Comparison of ENCODE assay signal across 14 mouse cellular contexts in the genomic region with DNA sequence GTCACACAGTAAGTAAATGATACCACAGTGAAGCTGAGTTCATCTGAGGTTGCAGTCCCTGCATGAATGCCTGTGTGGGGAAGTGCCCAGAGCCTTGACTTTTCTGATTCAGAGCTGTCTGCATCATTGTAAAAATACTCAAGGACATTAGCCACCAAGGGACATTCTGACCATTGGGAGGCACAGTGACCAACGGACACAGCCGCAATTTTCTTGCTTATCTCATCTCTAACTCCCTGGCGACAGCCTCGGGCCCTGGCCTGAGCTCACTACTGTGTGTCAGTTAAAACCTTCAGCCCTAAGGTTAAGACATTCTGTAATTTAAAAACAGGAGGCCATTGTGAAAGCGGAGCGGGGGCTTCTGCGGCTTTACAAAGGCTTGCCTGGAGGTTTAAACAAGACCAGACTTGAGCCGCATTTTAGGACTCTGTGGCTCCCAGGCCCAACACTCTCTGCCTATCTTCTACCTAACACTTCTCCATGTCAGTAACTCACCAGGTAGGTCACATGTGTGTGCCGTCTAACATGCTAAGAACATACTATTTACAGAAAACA. TPM values are rescaled to one million over a fixed set of nuclear protein-coding genes. Genes with fewer than 3 reads are reported as not detected.
A peak's percentile ranks its signal among the peaks of the same experiment; 100 is the strongest.
DNase-seq lines count a peak whose midpoint lies in the region; ATAC-seq lines count a peak whose summit lies in the region.
"Had no signal": no experiment of that assay in that cellular context is flagged by ENCODE, and none has a peak within 500 bp of the region (broad histone marks: within the 10 kb centered on the region; RNA-seq: fewer than 3 reads in every experiment).

No protein-coding gene starts in this region.

- H3K36me3 ChIP-seq in forebrain, embryonic 12.5 days (replicated peaks): no peaks in the 10 kb centered on the region
- H3K36me3 ChIP-seq in forebrain, embryonic 13.5 days (ENCODE audit: poor library complexity, severe bottlenecking): no peaks in the 10 kb centered on the region
- H3K36me3 ChIP-seq in embryonic facial prominence, embryonic 13.5 days: no peaks in the 10 kb centered on the region

- H3K9me3 ChIP-seq in forebrain, embryonic 12.5 days: 0 out of 2 replicates have a peak, but pooled peaks cover 3% of the 10 kb centered on the region
- H3K9me3 ChIP-seq in forebrain, embryonic 13.5 days (replicated peaks): 0 out of 2 replicates have a peak, but pooled peaks cover 2% of the 10 kb centered on the region
- H3K9me3 ChIP-seq in embryonic facial prominence, embryonic 13.5 days: peaks cover 5% of the 10 kb centered on the region; the same call in 1 of the 2 replicates

- no peak for ATAC-seq in forebrain, embryonic 12.5 days (ENCODE audit: low FRiP score)
- no peak for ATAC-seq in forebrain, embryonic 13.5 days
- ATAC-seq in embryonic facial prominence, embryonic 13.5 days (ENCODE audit: insufficient number of reproducible peaks, insufficient read depth, low FRiP score, low TSS enrichment, low read depth): no peak
- ATAC-seq: lung, postnatal 0 days had no signal

- H3K4me2 ChIP-seq in forebrain, embryonic 12.5 days: no peak overlapping the region
- H3K4me2 ChIP-seq in forebrain, embryonic 13.5 days: no peak overlapping the region
- peak overlapping the region; percentile 11; the same call in 1 of the 2 replicates for H3K4me2 ChIP-seq in embryonic facial prominence, embryonic 13.5 days
- H3K4me2 ChIP-seq: liver, embryonic 11.5 days had no signal

- 0 out of 2 replicates have a peak, but pooled peaks cover 3% of the 10 kb centered on the region for H3K4me1 ChIP-seq in forebrain, embryonic 12.5 days
- H3K4me1 ChIP-seq in forebrain, embryonic 13.5 days: no peaks in the 10 kb centered on the region
- H3K4me1 ChIP-seq in embryonic facial prominence, embryonic 13.5 days: 0 out of 2 replicates have a peak, but pooled peaks cover 7% of the 10 kb centered on the region

- no peak overlapping the region for H3K4me3 ChIP-seq in forebrain, embryonic 12.5 days (replicated peaks)
- H3K4me3 ChIP-seq in forebrain, embryonic 13.5 days: no peak overlapping the region
- H3K4me3 ChIP-seq in embryonic facial prominence, embryonic 13.5 days: no peak overlapping the region

- 23% methylated on average over 9 of the region's 9 CpGs for WGBS in forebrain, embryonic 12.5 days
- WGBS in forebrain, embryonic 13.5 days: 26% methylated on average over 9 of the region's 9 CpGs
- 9% methylated on average over 9 of the region's 9 CpGs for WGBS in embryonic facial prominence, embryonic 13.5 days

- peak; percentile 15 for DNase-seq in ovary, adult 18-20 months (ENCODE audit: low spot score)
- no peak for DNase-seq in ovary, postnatal 10 days (ENCODE audit: low spot score)
- DNase-seq in left cerebral cortex, adult 11 months (ENCODE audit: low spot score): no peak
- no peak for DNase-seq in layer of hippocampus, postnatal 14 days (ENCODE audit: low spot score in 2 of 2)
- no peak for DNase-seq in left cerebral cortex, adult 18-20 months (ENCODE audit: low spot score in 2 of 2)
- DNase-seq: cerebellum, adult 11-12 months; kidney, adult 9 months; right cerebral cortex, postnatal 4 days; thymus, postnatal 25 days had no signal

- no peak overlapping the region for H3K27ac ChIP-seq in forebrain, embryonic 12.5 days
- no peak overlapping the region for H3K27ac ChIP-seq in forebrain, embryonic 13.5 days
- H3K27ac ChIP-seq in embryonic facial prominence, embryonic 13.5 days: no peak overlapping the region

- 0 out of 2 replicates have a peak overlapping the region, but pooled peaks have one; percentile 12 for H3K9ac ChIP-seq in forebrain, embryonic 12.5 days
- no peak overlapping the region for H3K9ac ChIP-seq in forebrain, embryonic 13.5 days
- H3K9ac ChIP-seq in embryonic facial prominence, embryonic 13.5 days: no peak overlapping the region

- no peaks in the 10 kb centered on the region for H3K27me3 ChIP-seq in forebrain, embryonic 12.5 days
- no peaks in the 10 kb centered on the region for H3K27me3 ChIP-seq in forebrain, embryonic 13.5 days
- no peaks in the 10 kb centered on the region for H3K27me3 ChIP-seq in embryonic facial prominence, embryonic 13.5 days

RNA-seq across cellular contexts. Expression of gene Mrfap1, which starts 20.5 kb away (rescaled TPM):
- 485 and 504 TPM in 2 replicates for polyA plus RNA-seq in forebrain, embryonic 12.5 days (2016; fragmentation: Nextera tagmentation; extraction: Ambion mirVana)
- 332 and 345 TPM in 2 replicates for polyA plus RNA-seq in forebrain, embryonic 13.5 days (2015; fragmentation: Nextera tagmentation; extraction: Ambion mirVana)
- polyA plus RNA-seq in embryonic facial prominence, embryonic 13.5 days (2015; fragmentation: Nextera tagmentation; extraction: Ambion mirVana): 587 and 590 TPM in 2 replicates
- 100 to 1,000 TPM; 537 to 543 TPM for total RNA-seq in layer of hippocampus, postnatal 14 days (2021)
- total RNA-seq in left cerebral cortex, adult 18-20 months (2021): 100 to 1,000 TPM; 430 to 460 TPM

RNA-seq across cellular contexts. Expression of gene Bloc1s4, which starts 27.6 kb away (rescaled TPM):
- polyA plus RNA-seq in forebrain, embryonic 12.5 days (2016; fragmentation: Nextera tagmentation; extraction: Ambion mirVana): 25.3 TPM in 2 replicates
- polyA plus RNA-seq in forebrain, embryonic 13.5 days (2015; fragmentation: Nextera tagmentation; extraction: Ambion mirVana): 23.9 and 24.2 TPM in 2 replicates
- polyA plus RNA-seq in embryonic facial prominence, embryonic 13.5 days (2015; fragmentation: Nextera tagmentation; extraction: Ambion mirVana): 28.3 and 29.6 TPM in 2 replicates
- total RNA-seq in layer of hippocampus, postnatal 14 days (2021): 10 to 100 TPM; 19.9 to 21.0 TPM
- total RNA-seq in left cerebral cortex, adult 18-20 months (2021): 10 to 100 TPM; 17.5 to 19.6 TPM

RNA-seq across cellular contexts. Expression of gene Man2b2, which starts 54.4 kb away (rescaled TPM):
- polyA plus RNA-seq in forebrain, embryonic 12.5 days (2016; fragmentation: Nextera tagmentation; extraction: Ambion mirVana): 9.5 and 9.9 TPM in 2 replicates
- polyA plus RNA-seq in forebrain, embryonic 13.5 days (2015; fragmentation: Nextera tagmentation; extraction: Ambion mirVana): 5.8 and 6.9 TPM in 2 replicates
- 11.3 and 12.3 TPM in 2 replicates for polyA plus RNA-seq in embryonic facial prominence, embryonic 13.5 days (2015; fragmentation: Nextera tagmentation; extraction: Ambion mirVana)
- total RNA-seq in layer of hippocampus, postnatal 14 days (2021): 10 to 100 TPM; 19.6 to 20.1 TPM
- 10 to 100 TPM; 29.6 to 30.3 TPM for total RNA-seq in left cerebral cortex, adult 18-20 months (2021)
